Mouse (Mus musculus) stomach, embryonic 15.5 days (tissue): Measurements from ENCODE around the gene Ccdc146. TPM values are rescaled to one million over a fixed set of nuclear protein-coding genes. Genes with fewer than 3 reads are reported as not detected.
A peak's percentile ranks its signal among the peaks of the same experiment; 100 is the strongest.

Experiments used
- ATAC-seq: fragments of 200-750 bp; cut with Nextera tagmentation; 2 replicates; pipeline ENCODE4 v1.8.0; 2017; ENCODE audit warnings: low read depth, moderate number of reproducible peaks, moderate TSS enrichment; ENCODE audit not compliant: insufficient read depth, low FRiP score
- H3K27ac ChIP-seq: fragments of 300-500 bp; sonication (generic); 2 replicates; pipeline ENCODE4 v1.5.1; 2015; ENCODE audit warnings: mild to moderate bottlenecking, inconsistent platforms
- H3K27me3 ChIP-seq: fragments of 300-500 bp; sonication (generic); replicated peaks from 2 replicates; pipeline ENCODE4 v1.6.1; 2015; ENCODE audit warnings: inconsistent platforms
- H3K36me3 ChIP-seq: fragments of 300-500 bp; sonication (generic); 2 replicates; pipeline ENCODE4 v1.6.1; 2015; ENCODE audit warnings: inconsistent platforms
- H3K4me1 ChIP-seq: fragments of 300-500 bp; sonication (generic); 2 replicates; pipeline ENCODE4 v1.6.1; 2015; ENCODE audit warnings: inconsistent platforms
- H3K4me2 ChIP-seq: fragments of 300-500 bp; sonication (generic); 2 replicates; pipeline ENCODE4 v1.6.1; 2015; ENCODE audit warnings: mild to moderate bottlenecking, inconsistent platforms
- H3K4me3 ChIP-seq: fragments of 300-500 bp; sonication (generic); replicated peaks from 2 replicates; pipeline ENCODE4 v1.5.1; 2015; ENCODE audit warnings: inconsistent platforms
- H3K9ac ChIP-seq: fragments of 300-500 bp; sonication (generic); 2 replicates; pipeline ENCODE4 v1.6.1; 2015; ENCODE audit warnings: inconsistent platforms
- H3K9me3 ChIP-seq: fragments of 300-500 bp; sonication (generic); 2 replicates; pipeline ENCODE4 v1.6.1; 2016; ENCODE audit warnings: inconsistent platforms
- WGBS: fragments of 180-500 bp; shearing (Covaris S2); methylation state at CpG from one replicate; pipeline ENCODE4 v1.1.7; 2015; 5-methylcytosine and 5-hydroxymethylcytosine counted together
- polyA plus RNA-seq: library from polyadenylated mRNA; unstranded; fragments of >200 nt; fragmentation: Nextera tagmentation; extraction: Ambion mirVana; gene quantifications from 2 replicates; pipeline ENCODE4 v1.2.1, GENCODE M21; 2015

The Ccdc146 gene
- 0.35 and 0.62 TPM in 2 replicates for polyA plus RNA-seq

GRCm38 (mm10) chr5:21424614-21425602, at the start of gene Ccdc146, which contains the start of gene Fam185a:
Ccdc146 (minus strand) TSS chr5:21424677.
Fam185a (plus strand) TSS chr5:21424958.
- Histone ChIP-seq H3K9ac (peak within 1 kb of the TSS; percentile 86), H3K36me3 (no peaks in the 10 kb centered on the region), H3K9me3 (no peaks in the 10 kb centered on the region), H3K27me3 (no peaks in the 10 kb centered on the region), H3K4me2 (peak within 1 kb of the TSS; percentile 97), H3K4me3 (peak within 1 kb of the TSS; percentile 94), H3K4me1 (peaks cover 7% of the 10 kb centered on the region; the same call in 1 of the 2 replicates), H3K27ac (peak within 1 kb of the TSS; percentile 72)
- peak; percentile 100 for ATAC-seq
- under 1% methylated on average over 68 of the region's 68 CpGs for WGBS

- no peak overlapping the region for H3K27ac ChIP-seq
- H3K9me3 ChIP-seq: no peaks in the 10 kb centered on the region
- no peak for ATAC-seq
Measured at GRCm38 (mm10) chr5:21468100-21468499, 43.6 kb upstream of the Ccdc146 start.

GRCm38 (mm10) chr5:21467387-21467786, 42.9 kb upstream of the Ccdc146 start:
- 52% methylated on average over 7 of the region's 7 CpGs for WGBS
- Histone ChIP-seq H3K27ac (peak overlapping the region; percentile 54; the same call in 1 of the 2 replicates), H3K27me3 (no peaks in the 10 kb centered on the region), H3K4me1 (0 out of 2 replicates have a peak, but pooled peaks cover 3% of the 10 kb centered on the region), H3K36me3 (no peaks in the 10 kb centered on the region), H3K9me3 (no peaks in the 10 kb centered on the region), H3K4me3 (no peak overlapping the region), H3K9ac (no peak overlapping the region), H3K4me2 (no peak overlapping the region)
- ATAC-seq: no peak; the same call in 1 of the 2 replicates

More at GRCm38 (mm10) chr5:21468100-21468499, 43.6 kb upstream of the Ccdc146 start:
- 83% methylated on average over 12 of the region's 12 CpGs for WGBS
- Histone ChIP-seq H3K4me2 (no peak overlapping the region), H3K27me3 (no peaks in the 10 kb centered on the region), H3K4me3 (no peak overlapping the region), H3K36me3 (no peaks in the 10 kb centered on the region), H3K4me1 (0 out of 2 replicates have a peak, but pooled peaks cover 3% of the 10 kb centered on the region), H3K9ac (no peak overlapping the region)

- no peak for ATAC-seq
Measured at GRCm38 (mm10) chr5:21440833-21441530, 16.5 kb upstream of the Ccdc146 start.

GRCm38 (mm10) chr5:21439446-21440110, 15.1 kb upstream of the Ccdc146 start:
- peak; percentile 64; the same call in 1 of the 2 replicates for ATAC-seq
- WGBS: 62% methylated on average over 7 of the region's 7 CpGs
- H3K9me3 ChIP-seq: no peaks in the 10 kb centered on the region
- H3K4me2 ChIP-seq: no peak overlapping the region
- no peak overlapping the region for H3K9ac ChIP-seq
- H3K27me3 ChIP-seq: no peaks in the 10 kb centered on the region
- 0 out of 2 replicates have a peak, but pooled peaks cover 4% of the 10 kb centered on the region for H3K4me1 ChIP-seq
- H3K27ac ChIP-seq: no peak overlapping the region; the same call in 1 of the 2 replicates
- H3K36me3 ChIP-seq: no peaks in the 10 kb centered on the region
- no peak overlapping the region for H3K4me3 ChIP-seq

More at GRCm38 (mm10) chr5:21440833-21441530, 16.5 kb upstream of the Ccdc146 start:
- no peak overlapping the region for H3K27ac ChIP-seq
- no peak overlapping the region for H3K9ac ChIP-seq
- H3K4me1 ChIP-seq: 0 out of 2 replicates have a peak, but pooled peaks cover 4% of the 10 kb centered on the region
- 48% methylated on average over 8 of the region's 8 CpGs for whole genome bisulfite sequencing
- H3K36me3 ChIP-seq: no peaks in the 10 kb centered on the region
- no peaks in the 10 kb centered on the region for H3K27me3 ChIP-seq
- no peaks in the 10 kb centered on the region for H3K9me3 ChIP-seq
- H3K4me2 ChIP-seq: no peak overlapping the region
- no peak overlapping the region for H3K4me3 ChIP-seq

GRCm38 (mm10) chr5:21438428-21438827, 14.0 kb upstream of the Ccdc146 start:
- Histone ChIP-seq H3K9me3 (no peaks in the 10 kb centered on the region), H3K27me3 (no peaks in the 10 kb centered on the region), H3K27ac (no peak overlapping the region), H3K9ac (no peak overlapping the region), H3K4me1 (0 out of 2 replicates have a peak, but pooled peaks cover 4% of the 10 kb centered on the region), H3K4me3 (no peak overlapping the region), H3K36me3 (no peaks in the 10 kb centered on the region), H3K4me2 (no peak overlapping the region)
- WGBS: 74% methylated on average over 9 of the region's 9 CpGs
- no peak for ATAC-seq

- 69% methylated on average over 8 of the region's 8 CpGs for WGBS
- Histone ChIP-seq H3K27ac (no peak overlapping the region), H3K36me3 (no peaks in the 10 kb centered on the region), H3K4me2 (no peak overlapping the region), H3K4me3 (no peak overlapping the region), H3K9ac (no peak overlapping the region), H3K27me3 (no peaks in the 10 kb centered on the region), H3K9me3 (no peaks in the 10 kb centered on the region), H3K4me1 (0 out of 2 replicates have a peak, but pooled peaks cover 4% of the 10 kb centered on the region)
- no peak for ATAC-seq
Measured at GRCm38 (mm10) chr5:21436471-21436975, 12.0 kb upstream of the Ccdc146 start.

GRCm38 (mm10) chr5:21434148-21434929, 9.9 kb upstream of the Ccdc146 start:
- no peak overlapping the region for H3K4me2 ChIP-seq
- H3K36me3 ChIP-seq: no peaks in the 10 kb centered on the region
- no peak overlapping the region for H3K27ac ChIP-seq
- H3K4me3 ChIP-seq: no peak overlapping the region
- no peak overlapping the region for H3K9ac ChIP-seq
- H3K27me3 ChIP-seq: no peaks in the 10 kb centered on the region
- peak; percentile 66; the same call in 1 of the 2 replicates for ATAC-seq
- 71% methylated on average over 11 of the region's 11 CpGs for WGBS
- no peaks in the 10 kb centered on the region for H3K4me1 ChIP-seq
- H3K9me3 ChIP-seq: no peaks in the 10 kb centered on the region

GRCm38 (mm10) chr5:21426666-21427065, 2.2 kb upstream of the Ccdc146 start:
- Histone ChIP-seq H3K4me1 (peaks cover 7% of the 10 kb centered on the region; the same call in 1 of the 2 replicates), H3K9ac (no peak overlapping the region), H3K36me3 (no peaks in the 10 kb centered on the region), H3K27me3 (no peaks in the 10 kb centered on the region), H3K4me3 (no peak overlapping the region), H3K27ac (no peak overlapping the region), H3K9me3 (no peaks in the 10 kb centered on the region), H3K4me2 (peak overlapping the region; percentile 97)
- no peak for ATAC-seq
- 96% methylated on average over 6 of the region's 6 CpGs for WGBS

- no peaks in the 10 kb centered on the region for H3K9me3 ChIP-seq
- no peak overlapping the region for H3K27ac ChIP-seq
- H3K36me3 ChIP-seq: no peaks in the 10 kb centered on the region
- H3K9ac ChIP-seq: no peak overlapping the region
- no peak for ATAC-seq
- no peaks in the 10 kb centered on the region for H3K27me3 ChIP-seq
- no peak overlapping the region for H3K4me3 ChIP-seq
- WGBS: 18% methylated on average over 1 of the region's 1 CpGs
- H3K4me2 ChIP-seq: no peak overlapping the region
- H3K4me1 ChIP-seq: no peaks in the 10 kb centered on the region; the same call in 1 of the 2 replicates
Measured at GRCm38 (mm10) chr5:21420609-21421008, 3.9 kb downstream of the Ccdc146 start.
